Mouse (Mus musculus): ENCODE measurements around the gene Olfr482.

- no peak for TF ChIP-seq CTCF (IDR thresholded peaks at IDR 0.05; ENCODE audit: control insufficient read depth, insufficient read depth, insufficient replicate concordance, low read depth, low read length)
- no peak for TF ChIP-seq POLR2A (IDR thresholded peaks at IDR 0.05; ENCODE audit: control insufficient read depth, low read depth, low read length)
Observed at GRCm38 (mm10) chr7:108050393-108050792, 47.0 kb downstream of the Olfr482 start, which contains the start of gene Olfr479.
